Mouse (Mus musculus) G1E (cell line): ENCODE data around the gene Clec2l. TPM values are rescaled to one million over a fixed set of nuclear protein-coding genes. Genes with fewer than 3 reads are reported as not detected.

Experiments used
- ATAC-seq: 2 replicates; pipeline ENCODE4 v1.8.0; 2016; ENCODE audit warnings: mild to moderate bottlenecking; ENCODE audit not compliant: insufficient number of reproducible peaks, poor library complexity, low FRiP score, severe bottlenecking; ENCODE audit errors: extremely low read depth
- DNase-seq: peaks from one replicate; pipeline ENCODE4 v3.0.0; 2012; ENCODE audit warnings: low spot score
- H3K27me3 ChIP-seq: 2 replicates; pipeline ENCODE4 v1.6.1; 2012; ENCODE audit warnings: mild to moderate bottlenecking, low read length, inconsistent platforms; ENCODE audit not compliant: insufficient read depth
- H3K36me3 ChIP-seq: replicated peaks from 2 replicates; pipeline ENCODE3; 2012; ENCODE audit warnings: mild to moderate bottlenecking, inconsistent platforms
- H3K4me1 ChIP-seq: 2 replicates; pipeline ENCODE4 v1.6.1; 2012; ENCODE audit warnings: low read depth, low read length, inconsistent platforms, mixed read lengths; ENCODE audit not compliant: insufficient read depth
- H3K4me3 ChIP-seq: 2 replicates; pipeline ENCODE4 v1.5.1; 2012; ENCODE audit warnings: low read depth, mild to moderate bottlenecking, inconsistent platforms, low read length, moderate library complexity, mixed read lengths
- H3K9me3 ChIP-seq: replicated peaks from 2 replicates; pipeline ENCODE4 v1.6.1; 2012; ENCODE audit warnings: inconsistent platforms
- CTCF ChIP-seq: IDR thresholded peaks from 2 replicates; pipeline ENCODE4 v1.5.1; 2012; ENCODE audit warnings: low read depth, low read length, inconsistent platforms, mixed read lengths
- GATA1 ChIP-seq: IDR thresholded peaks from 2 replicates; pipeline ENCODE4 v1.6.1; 2012; ENCODE audit warnings: borderline replicate concordance, low read length, inconsistent platforms, mixed read lengths
- GATA2 ChIP-seq: IDR thresholded peaks from 2 replicates; pipeline ENCODE4 v1.6.1; 2012; ENCODE audit warnings: low read depth, low read length, inconsistent platforms, borderline replicate concordance
- POLR2AphosphoS5 ChIP-seq: IDR thresholded peaks from 2 replicates; pipeline ENCODE4 v1.6.1; 2012; ENCODE audit warnings: low read depth, low read length, inconsistent platforms; ENCODE audit not compliant: insufficient replicate concordance
- TAL1 ChIP-seq: conservative IDR thresholded peaks from 2 replicates; pipeline ENCODE4 v1.6.1; 2012; ENCODE audit warnings: low read depth, low read length, inconsistent platforms, mixed read lengths
- polyA plus RNA-seq: library from polyadenylated mRNA; stranded (reverse); fragments of >175 nt; gene quantifications from 2 replicates; pipeline ENCODE4 v1.2.3, GENCODE M21; 2012
- total RNA-seq, 2 experiments: library from RNA; stranded (forward) in 1 of 2; stranded (reverse) in 1 of 2; fragments of 200-1000 nt in 1 of 2; fragments of >200 nt in 1 of 2; fragmentation: Nextera tagmentation in 1 of 2; gene quantifications; 2 replicates each; pipeline ENCODE4 v1.2.3; 2014 to 2017

Gene Clec2l
- total and polyA plus RNA-seq, 3 experiments = not detected

- no peaks in the 10 kb centered on the region for H3K4me1 ChIP-seq
- no peaks in the 10 kb centered on the region for H3K9me3 ChIP-seq
- TF ChIP-seq CTCF (no peak), POLR2AphosphoS5 (no peak), TAL1 (no peak), GATA1 (no peak)
- no peak overlapping the region for H3K4me3 ChIP-seq
- DNase-seq (no peak), ATAC-seq (no peak)
- peaks cover 79% of the 10 kb centered on the region for H3K36me3 ChIP-seq
- H3K27me3 ChIP-seq = no peaks in the 10 kb centered on the region
Measured at GRCm38 (mm10) chr6:38701421-38701820, 38.6 kb downstream of the Clec2l start.

- Histone ChIP-seq H3K4me1 (no peaks in the 10 kb centered on the region), H3K4me3 (no peak overlapping the region), H3K27me3 (no peaks in the 10 kb centered on the region), H3K36me3 (peaks cover 77% of the 10 kb centered on the region), H3K9me3 (no peaks in the 10 kb centered on the region)
- DNase-seq (no peak), ATAC-seq (no peak)
- TF ChIP-seq TAL1 (no peak), POLR2AphosphoS5 (no peak), GATA2 (no peak), CTCF (no peak), GATA1 (no peak)
Measured at GRCm38 (mm10) chr6:38702810-38703399, 40.0 kb downstream of the Clec2l start.

- H3K9me3 ChIP-seq = no peaks in the 10 kb centered on the region
- ATAC-seq = no peak
Measured at GRCm38 (mm10) chr6:38703526-38703925, 40.7 kb downstream of the Clec2l start.

GRCm38 (mm10) chr6:38704264-38704984 is 41.6 kb downstream of the Clec2l start:
- DNase-seq = no peak
- TF ChIP-seq TAL1 = no peak
- TF ChIP-seq GATA2 = no peak
- no peak for TF ChIP-seq CTCF
- no peak for TF ChIP-seq GATA1
- no peak for TF ChIP-seq POLR2AphosphoS5
- Histone ChIP-seq H3K27me3 (no peaks in the 10 kb centered on the region), H3K4me3 (no peak overlapping the region), H3K9me3 (no peaks in the 10 kb centered on the region), H3K36me3 (peaks cover 70% of the 10 kb centered on the region), H3K4me1 (no peaks in the 10 kb centered on the region)
- no peak for ATAC-seq

More at GRCm38 (mm10) chr6:38703526-38703925, 40.7 kb downstream of the Clec2l start:
- TF ChIP-seq CTCF (no peak), POLR2AphosphoS5 (no peak), GATA2 (no peak), GATA1 (no peak), TAL1 (no peak)
- DNase-seq = no peak
- Histone ChIP-seq H3K36me3 (peaks cover 74% of the 10 kb centered on the region), H3K4me1 (no peaks in the 10 kb centered on the region), H3K4me3 (no peak overlapping the region), H3K27me3 (no peaks in the 10 kb centered on the region)

GRCm38 (mm10) chr6:38710449-38710848 is 47.6 kb downstream of the Clec2l start:
- Histone ChIP-seq H3K27me3 (no peaks in the 10 kb centered on the region), H3K9me3 (no peaks in the 10 kb centered on the region), H3K36me3 (peaks cover 72% of the 10 kb centered on the region), H3K4me3 (no peak overlapping the region), H3K4me1 (no peaks in the 10 kb centered on the region; the same call in 1 of the 2 replicates)
- no peak for TF ChIP-seq TAL1
- no peak for TF ChIP-seq POLR2AphosphoS5
- TF ChIP-seq GATA2 = no peak
- TF ChIP-seq CTCF = no peak
- TF ChIP-seq GATA1 = no peak
- no peak for DNase-seq
- ATAC-seq = no peak

GRCm38 (mm10) chr6:38713957-38714898 is 51.4 kb downstream of the Clec2l start:
- no peak for TF ChIP-seq GATA1
- no peak for TF ChIP-seq GATA2
- no peak for DNase-seq
- no peak for ATAC-seq
- Histone ChIP-seq H3K27me3 (no peaks in the 10 kb centered on the region), H3K4me3 (no peak overlapping the region), H3K9me3 (no peaks in the 10 kb centered on the region), H3K36me3 (peaks cover 85% of the 10 kb centered on the region), H3K4me1 (no peaks in the 10 kb centered on the region; the same call in 1 of the 2 replicates)
